Mouse (Mus musculus): ENCODE results near the gene Hsd11b1. TPM values are rescaled to one million over a fixed set of nuclear protein-coding genes. Genes with fewer than 3 reads are reported as not detected.
"Not testable (repeated sequence)": the region's sequence is repeated elsewhere in the genome, so short reads cannot be mapped to it uniquely, and the experiment has no call there.

Hsd11b1 gene
- total RNA-seq (2021): 1 to 10 TPM; 5.7 to 7.0 TPM
- long read RNA-seq, experiment 1, transcript Hsd11b1-201 (6 exons, 1,623 nt): major isoform, 5 of 6 reads
- long read RNA-seq, experiment 1, partial matches to known transcripts: 0 of 6 reads
- long read RNA-seq, experiment 1, other reads (novel, unspliced or antisense): 0 of 6 reads
- long read RNA-seq, experiment 2, partial matches to known transcripts: 1 of 5 reads
- long read RNA-seq, experiment 2, other reads (novel, unspliced or antisense): 0 of 5 reads

DNA sequence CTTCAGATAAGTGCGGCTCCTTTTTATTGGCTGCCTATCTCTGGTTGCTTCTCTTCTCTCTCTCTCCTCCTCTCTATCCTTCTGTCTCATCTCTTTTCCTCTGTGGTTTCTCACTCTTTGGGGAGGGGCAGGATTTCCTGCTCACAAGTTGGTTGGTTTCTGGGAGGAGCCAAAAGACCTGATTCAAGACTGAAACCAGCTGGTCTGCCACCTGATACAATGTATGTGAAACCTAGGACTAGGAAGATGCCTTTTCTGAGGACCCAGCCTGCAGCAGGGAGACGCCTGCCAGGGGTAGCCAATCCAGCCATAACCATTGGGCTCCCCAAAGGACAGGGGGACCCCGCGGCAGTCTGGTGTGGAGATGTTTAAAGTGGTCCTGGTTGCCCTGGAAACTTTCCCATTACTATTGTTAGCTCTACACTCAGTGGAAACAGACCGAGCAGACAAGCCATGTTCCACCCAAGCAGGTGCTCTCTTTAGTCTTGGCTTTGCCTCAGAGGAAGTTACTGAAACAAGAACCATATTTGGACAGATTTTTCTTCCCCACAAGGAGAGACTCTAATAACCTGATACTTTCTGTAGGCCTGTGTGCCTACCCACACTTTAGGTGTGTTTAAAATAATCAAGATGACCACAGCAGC, at the start of gene Hsd11b1:
Gene Hsd11b1, minus strand, starts transcription at position 121 of the 644 bp plus-strand sequence.
- DNase-seq: no peak
- intact Hi-C loops (cut with DNase I; ENCODE audit: low total_unique reads): no loop called here

- no peak for DNase-seq
- intact Hi-C loops (cut with DNase I; ENCODE audit: low total_unique reads): loop anchor here (10.0 kb wide), 1 partner anchor 107 kb away; the partner anchor contains the start of genes Lamb3 and Traf3ip3
Measured at GRCm38 (mm10) chr1:193311596-193311995, 47.7 kb upstream of the Hsd11b1 start.

DNA sequence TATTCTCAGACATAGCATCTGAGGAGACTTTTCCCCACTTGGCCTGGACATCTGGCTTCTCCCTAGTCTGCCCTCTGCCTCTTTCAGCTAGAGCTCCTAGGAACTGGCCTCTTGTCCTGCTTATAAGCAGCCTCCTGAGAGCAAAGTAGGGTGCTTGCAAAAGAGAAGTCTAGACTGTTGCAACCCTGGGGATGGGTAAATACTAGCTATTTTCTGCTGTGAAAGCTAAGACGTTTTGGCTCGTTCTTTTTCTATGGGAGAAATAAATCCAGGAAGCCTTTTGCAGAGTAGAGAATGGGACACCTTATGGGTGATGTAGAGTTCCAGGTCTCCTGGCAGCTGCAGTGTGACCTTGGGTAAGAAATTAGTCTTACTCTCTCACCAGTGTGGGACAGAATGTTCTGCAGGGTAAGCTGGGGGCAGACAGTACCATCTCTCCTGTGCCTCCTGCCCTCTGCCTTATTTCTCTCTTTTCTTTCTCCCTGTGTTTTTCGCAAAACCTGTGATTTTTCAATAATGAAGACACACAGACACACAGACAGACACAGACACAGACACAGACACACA, 46.7 kb upstream of the Hsd11b1 start:
- intact Hi-C loops (cut with DNase I; ENCODE audit: low total_unique reads): loop anchor here (10.0 kb wide), 1 partner anchor 106 kb away; the partner anchor contains the start of genes Lamb3 and Traf3ip3
- no peak for DNase-seq

- intact Hi-C loops (cut with DNase I; ENCODE audit: low total_unique reads): loop anchor here (10.0 kb wide), 1 partner anchor 105 kb away; the partner anchor contains the start of genes Lamb3 and Traf3ip3
- no peak for DNase-seq
Measured at GRCm38 (mm10) chr1:193309785-193310518, 46.1 kb upstream of the Hsd11b1 start.

DNA sequence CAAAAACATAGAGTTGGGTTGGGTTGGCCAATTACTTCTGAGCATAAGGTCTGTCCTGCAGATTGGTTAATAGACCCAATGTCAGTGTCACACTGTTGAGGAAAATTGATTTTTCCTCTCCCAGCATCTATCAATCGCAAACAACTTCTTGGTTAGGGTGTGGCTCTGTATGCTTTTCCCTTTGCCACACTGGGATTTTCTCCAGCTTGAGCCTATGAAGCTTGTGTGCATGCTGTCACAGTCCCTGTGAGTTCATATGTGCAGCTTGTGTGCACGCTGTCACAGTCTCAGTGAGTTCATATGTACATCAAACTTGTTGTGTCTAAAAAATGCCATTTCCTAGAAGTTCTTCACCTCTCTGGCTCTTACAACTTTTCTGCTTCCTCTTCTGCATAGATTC, 43.0 kb upstream of the Hsd11b1 start:
- DNase-seq: no peak
- intact Hi-C loops (cut with DNase I; ENCODE audit: low total_unique reads): no loop called here

GRCm38 (mm10) chr1:193305386-193305785, 41.5 kb upstream of the Hsd11b1 start:
- DNase-seq: no peak
- intact Hi-C loops (cut with DNase I; ENCODE audit: low total_unique reads): no loop called here

GRCm38 (mm10) chr1:193303096-193303495, 39.2 kb upstream of the Hsd11b1 start:
- intact Hi-C loops (cut with DNase I; ENCODE audit: low total_unique reads): no loop called here
- no peak for DNase-seq

GRCm38 (mm10) chr1:193302093-193302405, 38.2 kb upstream of the Hsd11b1 start:
- intact Hi-C loops (cut with DNase I; ENCODE audit: low total_unique reads): no loop called here
- DNase-seq: no peak

DNA sequence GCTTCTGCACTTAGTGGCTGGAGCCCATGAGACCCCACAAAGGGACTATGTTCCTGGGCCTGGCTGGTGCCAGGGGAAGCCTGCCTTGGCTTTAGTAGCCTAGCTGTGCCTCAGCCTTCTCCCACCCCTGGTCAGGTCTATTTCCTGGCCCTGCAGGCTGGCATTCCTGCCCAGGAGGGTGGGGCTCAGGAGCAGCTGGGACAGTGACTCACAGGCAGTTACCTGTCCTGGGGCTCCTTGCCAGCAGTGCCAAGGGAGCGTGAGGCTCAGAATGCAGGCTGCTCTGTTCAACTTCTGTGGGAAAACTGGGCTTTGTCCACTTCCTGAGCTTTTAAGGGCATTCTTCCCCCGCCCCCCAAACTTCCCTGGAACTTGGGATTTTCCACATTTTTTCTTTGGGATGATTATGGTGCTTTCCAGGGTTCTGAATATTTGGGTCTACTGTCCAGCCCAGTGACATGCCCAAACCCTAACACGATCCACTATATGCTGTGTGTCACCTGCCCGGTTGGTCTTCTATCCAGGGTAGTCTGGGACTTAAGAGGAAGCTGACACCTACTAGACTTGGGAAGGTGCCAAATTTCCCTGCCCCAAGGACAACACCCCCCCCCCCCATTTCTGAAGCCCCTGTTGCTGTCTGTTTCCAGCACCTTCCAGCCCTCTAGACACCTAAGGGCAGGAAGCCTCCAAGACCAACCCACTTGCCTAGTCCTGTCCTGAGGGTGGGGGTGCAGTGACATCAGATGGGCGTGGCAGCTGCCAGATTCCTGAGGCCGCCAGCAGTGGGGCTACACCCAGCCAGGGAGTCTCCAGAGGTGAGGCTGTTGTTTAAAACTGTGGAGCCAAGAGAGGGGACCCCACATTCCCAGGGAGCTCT, 37.6 kb upstream of the Hsd11b1 start:
- DNase-seq: no peak

DNA sequence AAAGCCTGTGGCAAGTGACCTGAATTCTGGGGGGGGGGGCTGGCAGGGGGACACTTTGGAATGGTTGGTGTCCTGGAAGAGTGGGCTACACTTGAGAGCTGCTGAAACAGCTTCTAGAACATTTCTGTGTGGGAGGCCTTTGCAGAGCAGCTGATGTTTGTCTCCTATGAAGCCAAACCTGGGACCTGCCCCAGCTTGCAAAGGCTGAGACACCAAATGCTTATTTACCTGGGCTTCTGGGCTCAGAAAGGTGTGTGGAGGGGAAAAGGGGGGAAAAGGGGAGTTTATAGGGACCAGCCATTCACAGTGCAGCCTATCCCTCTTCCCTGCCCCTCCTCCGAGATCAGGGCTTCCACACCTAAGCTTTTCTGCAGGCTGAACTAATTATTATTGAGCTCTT, 36.1 kb upstream of the Hsd11b1 start:
- no peak for DNase-seq
- intact Hi-C loops (cut with DNase I; ENCODE audit: low total_unique reads): no loop called here

More for the DNA sequence above, 37.6 kb upstream of the Hsd11b1 start:
- intact Hi-C loops (cut with DNase I; ENCODE audit: low total_unique reads): no loop called here

DNA sequence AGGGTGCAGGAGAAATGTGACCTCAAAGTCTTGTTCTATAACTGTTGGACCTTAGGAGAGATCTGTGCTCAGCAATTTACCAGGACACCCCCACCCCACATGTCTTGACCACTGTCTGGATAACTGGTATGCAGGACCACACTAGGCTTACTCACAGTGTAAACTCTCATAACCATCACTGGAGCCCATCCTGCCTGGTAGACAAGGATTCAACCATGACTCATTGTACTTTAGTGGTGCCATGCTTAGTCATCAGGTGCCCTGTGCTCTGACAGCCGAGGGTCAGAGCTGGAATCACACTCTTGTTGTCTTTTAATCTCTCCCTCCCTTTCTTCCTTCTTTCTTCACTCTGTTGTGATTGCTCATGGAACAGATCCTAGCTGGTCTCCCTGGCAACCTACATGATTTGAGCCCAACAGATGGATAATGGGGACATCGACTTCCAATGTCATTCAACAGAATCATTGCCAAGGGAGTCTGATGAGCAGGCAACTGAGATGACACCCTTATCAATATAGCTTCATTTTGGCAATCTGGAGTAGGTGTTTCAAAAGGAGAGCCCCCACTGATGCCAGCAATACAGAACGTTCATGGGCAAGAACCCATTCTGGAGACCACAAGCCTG, 34.4 kb upstream of the Hsd11b1 start:
- DNase-seq: no peak

DNA sequence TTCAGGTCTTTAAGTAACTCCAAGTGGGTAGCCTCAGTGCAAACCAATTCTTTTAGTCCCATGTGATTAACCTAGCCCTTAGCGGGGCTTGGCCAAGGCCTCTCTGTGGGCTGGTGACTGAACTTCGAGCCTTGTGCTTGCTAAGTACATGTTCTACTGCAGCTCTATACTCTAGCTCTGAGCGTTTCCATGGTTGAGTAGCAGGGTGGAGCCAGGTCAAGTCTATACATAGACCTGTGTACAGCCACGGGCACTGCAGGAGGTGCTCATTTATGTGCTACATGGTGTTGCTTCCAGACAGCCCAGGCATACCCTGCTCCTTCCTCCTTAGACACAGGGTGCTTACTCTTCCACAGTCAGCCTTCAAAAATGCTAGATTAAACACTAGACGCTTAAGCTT, 32.0 kb upstream of the Hsd11b1 start:
- DNase-seq: no peak
- intact Hi-C loops (cut with DNase I; ENCODE audit: low total_unique reads): no loop called here

More for the DNA sequence above, 34.4 kb upstream of the Hsd11b1 start:
- intact Hi-C loops (cut with DNase I; ENCODE audit: low total_unique reads): no loop called here

GRCm38 (mm10) chr1:193293926-193294325, 30.1 kb upstream of the Hsd11b1 start:
- no peak for DNase-seq
- intact Hi-C loops (cut with DNase I; ENCODE audit: low total_unique reads): no loop called here

- intact Hi-C loops (cut with DNase I; ENCODE audit: low total_unique reads): no loop called here
- no peak for DNase-seq
Measured at GRCm38 (mm10) chr1:193293039-193293438, 29.2 kb upstream of the Hsd11b1 start.

GRCm38 (mm10) chr1:193290686-193291085, 26.8 kb upstream of the Hsd11b1 start:
- intact Hi-C loops (cut with DNase I; ENCODE audit: low total_unique reads): no loop called here
- DNase-seq: no peak

DNA sequence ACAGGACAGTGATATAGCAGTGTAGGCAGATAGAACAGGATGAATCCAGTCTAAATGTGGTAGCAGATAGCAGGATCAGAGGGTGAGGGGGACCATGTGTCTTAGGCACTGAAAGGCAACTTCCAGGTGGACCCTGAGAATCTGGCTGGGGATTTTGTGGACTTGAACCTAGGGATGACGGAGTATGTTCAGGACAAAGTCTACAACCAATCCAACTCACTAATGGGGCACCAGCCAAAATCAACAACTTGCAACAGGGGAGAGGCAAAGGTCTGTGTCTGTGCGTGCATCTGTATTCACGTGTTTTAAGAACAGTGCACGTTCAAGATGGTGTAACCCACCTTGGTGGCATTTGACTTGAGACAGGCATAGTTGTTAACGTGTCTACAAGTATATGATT, 26.0 kb upstream of the Hsd11b1 start:
- no peak for DNase-seq
- intact Hi-C loops (cut with DNase I; ENCODE audit: low total_unique reads): no loop called here

GRCm38 (mm10) chr1:193289076-193289475, 25.2 kb upstream of the Hsd11b1 start:
- DNase-seq: no peak
- intact Hi-C loops (cut with DNase I; ENCODE audit: low total_unique reads): no loop called here

DNA sequence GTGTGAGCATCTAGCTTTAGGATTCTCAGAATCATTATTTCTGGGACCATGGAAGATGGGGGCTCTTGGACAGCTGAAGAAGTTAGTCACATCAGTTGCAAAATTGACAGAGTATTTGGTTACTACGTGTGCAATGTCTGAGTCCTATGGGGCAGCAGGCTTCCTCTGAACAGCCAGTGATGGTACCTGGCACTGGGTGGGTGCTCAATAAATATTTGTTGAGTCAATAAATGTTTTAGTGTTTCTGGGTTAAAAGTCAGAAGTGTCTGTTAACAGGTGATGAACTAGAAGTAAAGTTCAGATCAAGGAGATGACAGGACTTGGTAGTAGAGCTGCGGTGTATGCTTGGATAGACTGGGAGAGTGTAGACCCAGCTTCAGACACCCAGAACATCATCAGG, 23.7 kb upstream of the Hsd11b1 start:
- intact Hi-C loops (cut with DNase I; ENCODE audit: low total_unique reads): no loop called here
- DNase-seq: no peak

- intact Hi-C loops (cut with DNase I; ENCODE audit: low total_unique reads); DNase-seq: not testable (repeated sequence)
Measured at GRCm38 (mm10) chr1:193285766-193286325, 22.0 kb upstream of the Hsd11b1 start.

All from gastrocnemius, postnatal 14 days (tissue).